In genomic region chr7:16885905-16886304, GRCm38 (mm10) we compare ENCODE assay signal across 12 mouse cellular contexts. TPM values are rescaled to one million over a fixed set of nuclear protein-coding genes. Genes with fewer than 3 reads are reported as not detected.
DNase-seq lines count a peak whose midpoint lies in the region; ATAC-seq and TF ChIP-seq lines count a peak whose summit lies in the region.
"Had no signal": no experiment of that assay in that cellular context is flagged by ENCODE, and none has a peak within 500 bp of the region (broad histone marks: within the 10 kb centered on the region; RNA-seq: fewer than 3 reads in every experiment).

No protein-coding gene starts in this region.

- H3K4me1 ChIP-seq in heart, embryonic 12.5 days (replicated peaks), result peaks cover 35% of the 10 kb centered on the region
- no peaks in the 10 kb centered on the region for H3K4me1 ChIP-seq in heart, adult 2 months (ENCODE audit: control insufficient read depth, insufficient read depth, low read length)
- peaks cover 21% of the 10 kb centered on the region for H3K4me1 ChIP-seq in testis, adult 2 months (ENCODE audit: control insufficient read depth, insufficient read depth, low read length)
- H3K4me1 ChIP-seq in limb, embryonic 13.5 days, result peaks cover 20% of the 10 kb centered on the region

- H3K36me3 ChIP-seq in heart, embryonic 12.5 days, result peaks cover 80% of the 10 kb centered on the region
- no peaks in the 10 kb centered on the region for H3K36me3 ChIP-seq in heart, adult 2 months (ENCODE audit: control insufficient read depth, insufficient read depth, low read length)
- no peaks in the 10 kb centered on the region; the same call in 1 of the 2 replicates for H3K36me3 ChIP-seq in testis, adult 2 months (ENCODE audit: control insufficient read depth, insufficient read depth, low read length)
- H3K36me3 ChIP-seq in limb, embryonic 13.5 days, result peaks cover 84% of the 10 kb centered on the region

- TF ChIP-seq POLR2A in heart, adult 2 months (IDR thresholded peaks at IDR 0.05; ENCODE audit: insufficient read depth, low read depth, low read length), result no peak
- TF ChIP-seq POLR2A in testis, adult 2 months (IDR thresholded peaks at IDR 0.05; ENCODE audit: control insufficient read depth, low read depth, low read length), result peak; percentile 59

- H3K4me3 ChIP-seq in heart, embryonic 12.5 days, result peak overlapping the region; percentile 34
- H3K4me3 ChIP-seq in heart, adult 2 months, result no peak overlapping the region
- H3K4me3 ChIP-seq in testis, adult 2 months (ENCODE audit: control insufficient read depth, low read depth, low read length), result peak overlapping the region; percentile 89
- H3K4me3 ChIP-seq in limb, embryonic 13.5 days, result peak overlapping the region; percentile 34

- no peaks in the 10 kb centered on the region for H3K79me2 ChIP-seq in heart, adult 2 months (replicated peaks; ENCODE audit: control insufficient read depth, insufficient read depth, low read length)

- H3K27me3 ChIP-seq in heart, embryonic 12.5 days (replicated peaks), result peaks cover 21% of the 10 kb centered on the region
- no peaks in the 10 kb centered on the region for H3K27me3 ChIP-seq in heart, adult 2 months (ENCODE audit: control insufficient read depth, insufficient read depth, low read length)
- H3K27me3 ChIP-seq in testis, adult 2 months (ENCODE audit: control insufficient read depth, insufficient read depth, low read length), result no peaks in the 10 kb centered on the region; the same call in 1 of the 2 replicates
- H3K27me3 ChIP-seq in limb, embryonic 13.5 days, result no peaks in the 10 kb centered on the region

- intact Hi-C loops in heart, adult 2 months (cut with DNase I), result no loop called here

- peaks cover 30% of the 10 kb centered on the region for H3K9me3 ChIP-seq in heart, embryonic 12.5 days (replicated peaks)
- peaks cover 21% of the 10 kb centered on the region for H3K9me3 ChIP-seq in limb, embryonic 13.5 days

- peak overlapping the region; percentile 50; the same call in 1 of the 2 replicates for H3K4me2 ChIP-seq in heart, embryonic 12.5 days
- peak overlapping the region; percentile 44 for H3K4me2 ChIP-seq in limb, embryonic 13.5 days (replicated peaks)

- no peak for DNase-seq in heart, adult 2 months
- no peak for DNase-seq in testis, postnatal 10 days (ENCODE audit: low spot score)
- DNase-seq in layer of hippocampus, adult 9-11 months, result no peak
- DNase-seq in MN1 (ENCODE audit: low spot score), result no peak
- DNase-seq in cerebellum, adult 9-10 months, result no peak
- DNase-seq: B cell, adult 2 months; kidney, postnatal 10 days had no signal

- 59% methylated on average over 59 of the region's 59 CpGs for WGBS in heart, embryonic 12.5 days
- WGBS in heart, adult 2 months, result 70% methylated on average over 59 of the region's 59 CpGs
- WGBS in limb, embryonic 13.5 days, result 58% methylated on average over 54 of the region's 59 CpGs

- no peak for TF ChIP-seq EP300 in heart, adult 2 months (IDR thresholded peaks at IDR 0.05; ENCODE audit: insufficient read depth, low read depth, low read length)

- no peak for TF ChIP-seq CTCF in heart, adult 2 months (IDR thresholded peaks at IDR 0.05)
- TF ChIP-seq CTCF in testis, adult 2 months (IDR thresholded peaks at IDR 0.05; ENCODE audit: control insufficient read depth, insufficient read depth, insufficient replicate concordance, low read depth, low read length), result no peak

- no peak overlapping the region for H3K27ac ChIP-seq in heart, embryonic 12.5 days (ENCODE audit: poor library complexity, severe bottlenecking)
- no peak overlapping the region for H3K27ac ChIP-seq in heart, adult 2 months
- H3K27ac ChIP-seq in testis, adult 2 months (ENCODE audit: control insufficient read depth, insufficient read depth, low read depth, low read length), result peak overlapping the region; percentile 47
- no peak overlapping the region for H3K27ac ChIP-seq in limb, embryonic 13.5 days
- H3K27ac ChIP-seq: liver, embryonic 14.5 days had no signal

- H3K9ac ChIP-seq in heart, embryonic 12.5 days, result peak overlapping the region; percentile 14; the same call in 1 of the 2 replicates
- H3K9ac ChIP-seq in heart, adult 2 months (ENCODE audit: low read depth, low read length), result no peak overlapping the region
- H3K9ac ChIP-seq in limb, embryonic 13.5 days, result no peak overlapping the region
- H3K9ac ChIP-seq: liver, embryonic 14.5 days had no signal

- ATAC-seq in heart, embryonic 12.5 days (ENCODE audit: insufficient number of reproducible peaks, low FRiP score), result no peak
- ATAC-seq in limb, embryonic 13.5 days (ENCODE audit: low FRiP score, low read depth), result no peak

RNA-seq across cellular contexts. Expression of gene Gng8, which starts 5.7 kb away (rescaled TPM):
- polyA plus RNA-seq in heart, embryonic 12.5 days (2016; fragmentation: Nextera tagmentation; extraction: Ambion mirVana), result 2.3 and 4.3 TPM in 2 replicates
- 1 to 10 TPM in 1 of 2 experiments, under 1 TPM in 1; 0.47 to 1.6 TPM for total RNA-seq in heart, adult 2 months (2021)
- 7.4 and 13.1 TPM in 2 replicates for polyA plus RNA-seq in heart, adult 2 months (2012; rRNA removed)
- polyA plus RNA-seq in testis, adult 2 months (2012; rRNA removed), result 9.5 and 10.3 TPM in 2 replicates
- 15.4 and 16.0 TPM in 2 replicates for polyA plus RNA-seq in limb, embryonic 13.5 days (2015; fragmentation: Nextera tagmentation; extraction: Ambion mirVana)
- total RNA-seq: common myeloid progenitor, adult 5-6 weeks had no signal

RNA-seq across cellular contexts. Expression of gene Dact3, which starts 10.8 kb away (rescaled TPM):
- polyA plus RNA-seq in heart, embryonic 12.5 days (2016; fragmentation: Nextera tagmentation; extraction: Ambion mirVana), result 14.3 and 15.2 TPM in 2 replicates
- 10 to 100 TPM in 1 of 2 experiments, 1 to 10 TPM in 1; 8.6 to 12.1 TPM for total RNA-seq in heart, adult 2 months (2021)
- polyA plus RNA-seq in heart, adult 2 months (2012; rRNA removed), result 19.6 and 20.0 TPM in 2 replicates
- polyA plus RNA-seq in testis, adult 2 months (2012; rRNA removed), result 30.7 and 31.2 TPM in 2 replicates
- 5.1 and 6.1 TPM in 2 replicates for polyA plus RNA-seq in limb, embryonic 13.5 days (2015; fragmentation: Nextera tagmentation; extraction: Ambion mirVana)

RNA-seq across cellular contexts. Expression of gene Ptgir, which starts 20.4 kb away (rescaled TPM):
- polyA plus RNA-seq in heart, embryonic 12.5 days (2016; fragmentation: Nextera tagmentation; extraction: Ambion mirVana), result 0.28 and 0.34 TPM in 2 replicates
- total RNA-seq in heart, adult 2 months (2021), result 1 to 10 TPM; 1.9 to 2.9 TPM
- 5.2 and 7.4 TPM in 2 replicates for polyA plus RNA-seq in heart, adult 2 months (2012; rRNA removed)
- polyA plus RNA-seq in testis, adult 2 months (2012; rRNA removed), result 0.20 and 0.26 TPM in 2 replicates
- polyA plus RNA-seq in limb, embryonic 13.5 days (2015; fragmentation: Nextera tagmentation; extraction: Ambion mirVana), result 2.0 TPM in 2 replicates

RNA-seq across cellular contexts. Expression of gene Calm3, which starts 38.0 kb away (rescaled TPM):
- 83.6 and 95.0 TPM in 2 replicates for polyA plus RNA-seq in heart, embryonic 12.5 days (2016; fragmentation: Nextera tagmentation; extraction: Ambion mirVana)
- 100 to 1,000 TPM; 168 to 175 TPM for total RNA-seq in heart, adult 2 months (2021)
- polyA plus RNA-seq in heart, adult 2 months (2012; rRNA removed), result 163 and 206 TPM in 2 replicates
- polyA plus RNA-seq in testis, adult 2 months (2012; rRNA removed), result 433 and 509 TPM in 2 replicates
- polyA plus RNA-seq in limb, embryonic 13.5 days (2015; fragmentation: Nextera tagmentation; extraction: Ambion mirVana), result 103 and 115 TPM in 2 replicates

RNA-seq across cellular contexts. Expression of gene Prkd2, which starts 43.2 kb away (rescaled TPM):
- 10.8 and 11.8 TPM in 2 replicates for polyA plus RNA-seq in heart, embryonic 12.5 days (2016; fragmentation: Nextera tagmentation; extraction: Ambion mirVana)
- 10 to 100 TPM; 15.3 to 19.9 TPM for total RNA-seq in heart, adult 2 months (2021)
- 24.5 and 26.2 TPM in 2 replicates for polyA plus RNA-seq in heart, adult 2 months (2012; rRNA removed)
- 2.8 and 4.5 TPM in 2 replicates for polyA plus RNA-seq in testis, adult 2 months (2012; rRNA removed)
- polyA plus RNA-seq in limb, embryonic 13.5 days (2015; fragmentation: Nextera tagmentation; extraction: Ambion mirVana), result 20.8 and 20.9 TPM in 2 replicates
